ENCODE assay signal across 15 mouse cellular contexts in genomic region chr6:86052556-86052955, GRCm38 (mm10). TPM values are rescaled to one million over a fixed set of nuclear protein-coding genes. Genes with fewer than 3 reads are reported as not detected.
DNase-seq lines count a peak whose midpoint lies in the region; ATAC-seq lines count a peak whose summit lies in the region.
"Had no signal": no experiment of that assay in that cellular context is flagged by ENCODE, and none has a peak within 500 bp of the region (broad histone marks: within the 10 kb centered on the region; RNA-seq: fewer than 3 reads in every experiment).

No protein-coding gene starts in this region.

- peak overlapping the region; percentile 32 for H3K9ac ChIP-seq in forebrain, embryonic 15.5 days (replicated peaks)
- peak overlapping the region; percentile 55 for H3K9ac ChIP-seq in neural tube, embryonic 13.5 days
- H3K9ac ChIP-seq: limb, embryonic 13.5 days had no signal

- peaks cover 77% of the 10 kb centered on the region for H3K4me1 ChIP-seq in forebrain, embryonic 15.5 days
- peaks cover 77% of the 10 kb centered on the region for H3K4me1 ChIP-seq in neural tube, embryonic 13.5 days (replicated peaks)
- H3K4me1 ChIP-seq: limb, embryonic 13.5 days had no signal

- peak; percentile 8; the same call in 1 of the 2 replicates for ATAC-seq in forebrain, embryonic 15.5 days (replicated peaks)
- peak; percentile 52 for ATAC-seq in neural tube, embryonic 13.5 days (ENCODE audit: low read depth)

- H3K27me3 ChIP-seq in forebrain, embryonic 15.5 days = no peaks in the 10 kb centered on the region
- no peaks in the 10 kb centered on the region for H3K27me3 ChIP-seq in neural tube, embryonic 13.5 days
- H3K27me3 ChIP-seq: limb, embryonic 13.5 days had no signal

- peak overlapping the region; percentile 32 for H3K4me2 ChIP-seq in forebrain, embryonic 15.5 days (replicated peaks)
- peak overlapping the region; percentile 37 for H3K4me2 ChIP-seq in neural tube, embryonic 13.5 days
- H3K4me2 ChIP-seq: limb, embryonic 13.5 days had no signal

- peak overlapping the region; percentile 7; the same call in 1 of the 2 replicates for H3K4me3 ChIP-seq in forebrain, embryonic 15.5 days
- no peak overlapping the region for H3K4me3 ChIP-seq in neural tube, embryonic 13.5 days
- H3K4me3 ChIP-seq: limb, embryonic 13.5 days; megakaryocyte, embryonic 14.5 days had no signal

- no peaks in the 10 kb centered on the region for H3K36me3 ChIP-seq in forebrain, embryonic 15.5 days
- H3K36me3 ChIP-seq in neural tube, embryonic 13.5 days = no peaks in the 10 kb centered on the region
- H3K36me3 ChIP-seq: G1E; limb, embryonic 13.5 days had no signal

- no peaks in the 10 kb centered on the region for H3K9me3 ChIP-seq in forebrain, embryonic 15.5 days
- H3K9me3 ChIP-seq in neural tube, embryonic 13.5 days = no peaks in the 10 kb centered on the region
- H3K9me3 ChIP-seq: G1E; limb, embryonic 13.5 days; megakaryocyte, embryonic 14.5 days had no signal

- H3K27ac ChIP-seq in forebrain, embryonic 15.5 days (replicated peaks) = peak overlapping the region; percentile 94
- H3K27ac ChIP-seq in neural tube, embryonic 13.5 days (replicated peaks) = peak overlapping the region; percentile 98
- H3K27ac ChIP-seq: limb, embryonic 13.5 days had no signal

- 12% methylated on average over 4 of the region's 4 CpGs for WGBS in forebrain, embryonic 15.5 days
- 4% methylated on average over 4 of the region's 4 CpGs for WGBS in neural tube, embryonic 13.5 days

- DNase-seq in embryo, embryonic 11 days = peak; percentile 34
- no peak for DNase-seq in embryo, embryonic 10.5 days (ENCODE audit: low spot score)
- DNase-seq in mesoderm, embryonic 11.5 days (ENCODE audit: low read depth, low spot score) = peak; percentile 39
- DNase-seq in thymus, postnatal 0 days (ENCODE audit: low spot score) = no peak
- DNase-seq in cerebellum, postnatal 25 days = no peak
- DNase-seq in frontal cortex, postnatal 25 days (ENCODE audit: low spot score in 2 of 2) = no peak
- DNase-seq: heart, postnatal 14 days; kidney, adult 2 months; lung, adult 2 months had no signal

RNA-seq across cellular contexts. Expression of gene Add2, which starts 24.1 kb away (rescaled TPM):
- 224 and 230 TPM in 2 replicates for polyA plus RNA-seq in forebrain, embryonic 15.5 days (2015; fragmentation: Nextera tagmentation; extraction: Ambion mirVana)
- 137 and 148 TPM in 2 replicates for polyA plus RNA-seq in neural tube, embryonic 13.5 days (2015; fragmentation: Nextera tagmentation; extraction: Ambion mirVana)
- polyA plus RNA-seq in thymus, postnatal 0 days (2015; fragmentation: Nextera tagmentation; extraction: Ambion mirVana) = 0.05 and 0.18 TPM in 2 replicates

RNA-seq across cellular contexts. Expression of gene Figla, which starts 36.6 kb away (rescaled TPM):
- not detected in 2 replicates for polyA plus RNA-seq in forebrain, embryonic 15.5 days (2015; fragmentation: Nextera tagmentation; extraction: Ambion mirVana)
- polyA plus RNA-seq in neural tube, embryonic 13.5 days (2015; fragmentation: Nextera tagmentation; extraction: Ambion mirVana) = not detected in 2 replicates
- not detected in 2 replicates for polyA plus RNA-seq in thymus, postnatal 0 days (2015; fragmentation: Nextera tagmentation; extraction: Ambion mirVana)
- polyA plus RNA-seq: G1E; gonadal fat pad, adult 2 months; kidney, adult 2 months; limb, embryonic 13.5 days; lung, adult 2 months had no signal

Comparison
In these comparisons a context has a peak if more than half of its experiments do, and no peak if none do; other contexts are left out.
1. DNase-seq: peak in embryo, embryonic 11 days (single experiment) and mesoderm, embryonic 11.5 days (single experiment); none in embryo, embryonic 10.5 days (single experiment), thymus, postnatal 0 days (single experiment), cerebellum, postnatal 25 days (0 of 2) and frontal cortex, postnatal 25 days (0 of 2).
2. RNA of gene Add2, which starts 24.1 kb away (polyA plus RNA-seq): 224 to 230 TPM in forebrain, embryonic 15.5 days and 137 to 148 TPM in neural tube, embryonic 13.5 days; 0.05 to 0.18 TPM in thymus, postnatal 0 days; every median in the first group is over 100 times any median in the second.